ENCODE assay signal across 7 mouse cellular contexts in genomic region chr5:118331608-118332394, GRCm38 (mm10).
A peak's percentile ranks its signal among the peaks of the same experiment; 100 is the strongest.
DNase-seq lines count a peak whose midpoint lies in the region; ATAC-seq lines count a peak whose summit lies in the region.

No protein-coding gene starts in this region.

- peak overlapping the region; percentile 55 for H3K9ac ChIP-seq in embryonic facial prominence, embryonic 14.5 days (ENCODE audit: low read depth, low read length)
- peak overlapping the region; percentile 67 for H3K9ac ChIP-seq in heart, embryonic 11.5 days (ENCODE audit: low read depth, low read length)
- H3K9ac ChIP-seq in kidney, embryonic 15.5 days: peak overlapping the region; percentile 41
- H3K9ac ChIP-seq in limb, embryonic 15.5 days: 0 out of 2 replicates have a peak overlapping the region, but pooled peaks have one; percentile 35
- peak overlapping the region; percentile 69 for H3K9ac ChIP-seq in midbrain, embryonic 16.5 days (ENCODE audit: low read depth, low read length)
- H3K9ac ChIP-seq in stomach, embryonic 14.5 days (replicated peaks; ENCODE audit: low read depth, low read length): peak overlapping the region; percentile 34; the same call in 1 of the 2 replicates

- peak overlapping the region; percentile 49 for H3K27ac ChIP-seq in embryonic facial prominence, embryonic 14.5 days (replicated peaks; ENCODE audit: low read depth, low read length)
- peak overlapping the region; percentile 70 for H3K27ac ChIP-seq in heart, embryonic 11.5 days (ENCODE audit: low read depth, low read length)
- H3K27ac ChIP-seq in kidney, embryonic 15.5 days: peak overlapping the region; percentile 91
- peak overlapping the region; percentile 90 for H3K27ac ChIP-seq in limb, embryonic 15.5 days
- H3K27ac ChIP-seq in midbrain, embryonic 16.5 days (ENCODE audit: low read length): peak overlapping the region; percentile 58; the same call in 1 of the 2 replicates
- H3K27ac ChIP-seq in stomach, embryonic 14.5 days (ENCODE audit: low read length): peak overlapping the region; percentile 75; the same call in 1 of the 2 replicates

- H3K27me3 ChIP-seq in embryonic facial prominence, embryonic 14.5 days (replicated peaks; ENCODE audit: control insufficient read depth, insufficient read depth, low read length): no peaks in the 10 kb centered on the region
- peaks cover 19% of the 10 kb centered on the region for H3K27me3 ChIP-seq in heart, embryonic 11.5 days (ENCODE audit: control insufficient read depth, insufficient read depth, low read length)
- H3K27me3 ChIP-seq in kidney, embryonic 15.5 days: peaks cover 47% of the 10 kb centered on the region
- H3K27me3 ChIP-seq in limb, embryonic 15.5 days: no peaks in the 10 kb centered on the region
- peaks cover 3% of the 10 kb centered on the region for H3K27me3 ChIP-seq in midbrain, embryonic 16.5 days (ENCODE audit: control insufficient read depth, insufficient read depth, low read depth, low read length)
- no peaks in the 10 kb centered on the region for H3K27me3 ChIP-seq in stomach, embryonic 14.5 days (ENCODE audit: control insufficient read depth, insufficient read depth, low read length)

- H3K36me3 ChIP-seq in embryonic facial prominence, embryonic 14.5 days (ENCODE audit: control insufficient read depth, insufficient read depth, low read length): no peaks in the 10 kb centered on the region
- H3K36me3 ChIP-seq in heart, embryonic 11.5 days (ENCODE audit: control insufficient read depth, insufficient read depth, low read length): no peaks in the 10 kb centered on the region
- no peaks in the 10 kb centered on the region for H3K36me3 ChIP-seq in kidney, embryonic 15.5 days
- no peaks in the 10 kb centered on the region for H3K36me3 ChIP-seq in limb, embryonic 15.5 days
- no peaks in the 10 kb centered on the region for H3K36me3 ChIP-seq in midbrain, embryonic 16.5 days (ENCODE audit: control insufficient read depth, insufficient read depth, low read length)
- H3K36me3 ChIP-seq in stomach, embryonic 14.5 days (ENCODE audit: control insufficient read depth, insufficient read depth, low read length): no peaks in the 10 kb centered on the region

- ATAC-seq in embryonic facial prominence, embryonic 14.5 days (ENCODE audit: low read depth): peak; percentile 58
- 0 out of 2 replicates have a peak, but pooled peaks have one; percentile 36 for ATAC-seq in heart, embryonic 11.5 days (replicated peaks; ENCODE audit: insufficient number of reproducible peaks, low FRiP score, low TSS enrichment)
- peak; percentile 65 for ATAC-seq in kidney, embryonic 15.5 days (replicated peaks; ENCODE audit: low FRiP score)
- ATAC-seq in limb, embryonic 15.5 days (ENCODE audit: insufficient number of reproducible peaks, low FRiP score, low TSS enrichment, low read depth): peak; percentile 10; the same call in 1 of the 2 replicates
- ATAC-seq in midbrain, embryonic 16.5 days: peak; percentile 63; the same call in 1 of the 2 replicates
- peak; percentile 56; the same call in 1 of the 2 replicates for ATAC-seq in stomach, embryonic 14.5 days (ENCODE audit: insufficient number of reproducible peaks, insufficient read depth, low FRiP score, low read depth)

- peak overlapping the region; percentile 77 for H3K4me2 ChIP-seq in embryonic facial prominence, embryonic 14.5 days (ENCODE audit: low read depth, low read length)
- peak overlapping the region; percentile 95 for H3K4me2 ChIP-seq in heart, embryonic 11.5 days
- peak overlapping the region; percentile 79 for H3K4me2 ChIP-seq in kidney, embryonic 15.5 days
- H3K4me2 ChIP-seq in limb, embryonic 15.5 days: peak overlapping the region; percentile 72
- peak overlapping the region; percentile 85 for H3K4me2 ChIP-seq in midbrain, embryonic 16.5 days (ENCODE audit: low read length)
- peak overlapping the region; percentile 63 for H3K4me2 ChIP-seq in stomach, embryonic 14.5 days (replicated peaks; ENCODE audit: low read depth, low read length)

- DNase-seq in adrenal gland, postnatal 25 days: peak; percentile 80
- peak; percentile 93 for DNase-seq in embryonic facial prominence, embryonic 14.5 days (ENCODE audit: low spot score)

- no peaks in the 10 kb centered on the region for H3K9me3 ChIP-seq in embryonic facial prominence, embryonic 14.5 days (ENCODE audit: control insufficient read depth, low read length)
- H3K9me3 ChIP-seq in heart, embryonic 11.5 days (replicated peaks; ENCODE audit: control insufficient read depth, low read length): no peaks in the 10 kb centered on the region
- H3K9me3 ChIP-seq in kidney, embryonic 15.5 days (replicated peaks): no peaks in the 10 kb centered on the region
- H3K9me3 ChIP-seq in limb, embryonic 15.5 days: no peaks in the 10 kb centered on the region
- H3K9me3 ChIP-seq in midbrain, embryonic 16.5 days (replicated peaks; ENCODE audit: control insufficient read depth, low read length, poor library complexity, severe bottlenecking): no peaks in the 10 kb centered on the region
- H3K9me3 ChIP-seq in stomach, embryonic 14.5 days (ENCODE audit: control insufficient read depth, low read depth, low read length): no peaks in the 10 kb centered on the region

- H3K4me1 ChIP-seq in embryonic facial prominence, embryonic 14.5 days (ENCODE audit: control insufficient read depth, insufficient read depth, low read length): peaks cover 21% of the 10 kb centered on the region
- peaks cover 11% of the 10 kb centered on the region; the same call in 1 of the 2 replicates for H3K4me1 ChIP-seq in heart, embryonic 11.5 days (ENCODE audit: control insufficient read depth, insufficient read depth, low read length)
- peaks cover 36% of the 10 kb centered on the region for H3K4me1 ChIP-seq in kidney, embryonic 15.5 days
- peaks cover 35% of the 10 kb centered on the region for H3K4me1 ChIP-seq in limb, embryonic 15.5 days
- peaks cover 26% of the 10 kb centered on the region for H3K4me1 ChIP-seq in midbrain, embryonic 16.5 days (ENCODE audit: control insufficient read depth, insufficient read depth, low read length)
- H3K4me1 ChIP-seq in stomach, embryonic 14.5 days (ENCODE audit: control insufficient read depth, insufficient read depth, low read length): peaks cover 16% of the 10 kb centered on the region; the same call in 1 of the 2 replicates

- 2% methylated on average over 32 of the region's 32 CpGs for WGBS in embryonic facial prominence, embryonic 14.5 days
- under 1% methylated on average over 32 of the region's 32 CpGs for WGBS in heart, embryonic 11.5 days (ENCODE audit: insufficient replicate concordance)
- WGBS in kidney, embryonic 15.5 days: under 1% methylated on average over 32 of the region's 32 CpGs
- WGBS in limb, embryonic 15.5 days: under 1% methylated on average over 32 of the region's 32 CpGs
- under 1% methylated on average over 32 of the region's 32 CpGs for WGBS in midbrain, embryonic 16.5 days
- WGBS in stomach, embryonic 14.5 days: 1% methylated on average over 32 of the region's 32 CpGs

- H3K4me3 ChIP-seq in embryonic facial prominence, embryonic 14.5 days (ENCODE audit: low read depth, low read length): peak overlapping the region; percentile 36
- peak overlapping the region; percentile 45 for H3K4me3 ChIP-seq in heart, embryonic 11.5 days (ENCODE audit: low read depth, low read length)
- H3K4me3 ChIP-seq in kidney, embryonic 15.5 days (replicated peaks): peak overlapping the region; percentile 41
- peak overlapping the region; percentile 39 for H3K4me3 ChIP-seq in limb, embryonic 15.5 days
- peak overlapping the region; percentile 43 for H3K4me3 ChIP-seq in midbrain, embryonic 16.5 days (ENCODE audit: low read depth, low read length)
- H3K4me3 ChIP-seq in stomach, embryonic 14.5 days (ENCODE audit: low read depth, low read length): peak overlapping the region; percentile 29

Comparison
In these comparisons a context has a peak if more than half of its experiments do, and no peak if none do; other contexts are left out.
1. Peak in every context shown above with its lines: DNase-seq, ATAC-seq, H3K4me3 ChIP-seq and H3K27ac ChIP-seq.
2. ATAC-seq: peak in every context shown above with its lines; median percentile 65 in kidney, embryonic 15.5 days; 63 in midbrain, embryonic 16.5 days; 58 in embryonic facial prominence, embryonic 14.5 days; 56 in stomach, embryonic 14.5 days; 36 in heart, embryonic 11.5 days; 10 in limb, embryonic 15.5 days.